Mouse (Mus musculus): Measurements from ENCODE around the gene Sdc3. TPM values are rescaled to one million over a fixed set of nuclear protein-coding genes. Genes with fewer than 3 reads are reported as not detected.
A peak's percentile ranks its signal among the peaks of the same experiment; 100 is the strongest.

Sdc3 gene
- polyA plus RNA-seq, 1 experiment from 2014 or later, result 130 TPM

- no peak for ATAC-seq (ENCODE audit: low FRiP score)
- Histone ChIP-seq H3K4me3 (replicated peaks) (peak overlapping the region; percentile 29), H3K9ac (replicated peaks) (peak overlapping the region; percentile 11; the same call in 1 of the 2 replicates), H3K9me3 (replicated peaks) (no peaks in the 10 kb centered on the region), H3K4me1 (peaks cover 74% of the 10 kb centered on the region), H3K27ac (replicated peaks) (no peak overlapping the region), H3K4me2 (peak overlapping the region; percentile 92), H3K27me3 (replicated peaks) (no peaks in the 10 kb centered on the region), H3K36me3 (no peaks in the 10 kb centered on the region)
- 44% methylated on average over 4 of the region's 4 CpGs for WGBS
These were observed 2.4 kb downstream of the Sdc3 start for GRCm38 (mm10) chr4:130794771-130795170.

- Histone ChIP-seq H3K36me3 (no peaks in the 10 kb centered on the region), H3K9ac (replicated peaks) (no peak overlapping the region), H3K4me1 (peaks cover 84% of the 10 kb centered on the region), H3K9me3 (replicated peaks) (no peaks in the 10 kb centered on the region), H3K4me2 (0 out of 2 replicates have a peak overlapping the region, but pooled peaks have one; percentile 92), H3K27ac (replicated peaks) (no peak overlapping the region), H3K4me3 (replicated peaks) (no peak overlapping the region), H3K27me3 (replicated peaks) (no peaks in the 10 kb centered on the region)
- ATAC-seq (ENCODE audit: low FRiP score), result no peak
- WGBS, result 81% methylated on average over 6 of the region's 6 CpGs
These were observed 3.6 kb downstream of the Sdc3 start for GRCm38 (mm10) chr4:130795970-130796369.

- Histone ChIP-seq H3K4me1 (peaks cover 90% of the 10 kb centered on the region), H3K27ac (replicated peaks) (peak overlapping the region; percentile 10; the same call in 1 of the 2 replicates)
- 38% methylated on average over 15 of the region's 15 CpGs for WGBS
These were observed 5.1 kb downstream of the Sdc3 start for GRCm38 (mm10) chr4:130797201-130798051.

GRCm38 (mm10) chr4:130798416-130798815, 6.1 kb downstream of the Sdc3 start:
- H3K4me2 ChIP-seq, result no peak overlapping the region
- no peak for ATAC-seq (ENCODE audit: low FRiP score)
- no peaks in the 10 kb centered on the region for H3K27me3 ChIP-seq (replicated peaks)
- peak overlapping the region; percentile 46; the same call in 1 of the 2 replicates for H3K27ac ChIP-seq (replicated peaks)
- no peak overlapping the region for H3K9ac ChIP-seq (replicated peaks)
- no peaks in the 10 kb centered on the region for H3K9me3 ChIP-seq (replicated peaks)
- peaks cover 94% of the 10 kb centered on the region for H3K4me1 ChIP-seq
- 56% methylated on average over 1 of the region's 1 CpGs for WGBS
- peaks cover 2% of the 10 kb centered on the region; the same call in 1 of the 2 replicates for H3K36me3 ChIP-seq
- H3K4me3 ChIP-seq (replicated peaks), result no peak overlapping the region

More at GRCm38 (mm10) chr4:130797201-130798051, 5.1 kb downstream of the Sdc3 start:
- H3K4me2 ChIP-seq, result peak overlapping the region; percentile 5; the same call in 1 of the 2 replicates
- H3K9ac ChIP-seq (replicated peaks), result no peak overlapping the region
- H3K9me3 ChIP-seq (replicated peaks), result no peaks in the 10 kb centered on the region
- no peak overlapping the region for H3K4me3 ChIP-seq (replicated peaks)
- H3K36me3 ChIP-seq, result no peaks in the 10 kb centered on the region
- no peaks in the 10 kb centered on the region for H3K27me3 ChIP-seq (replicated peaks)
- no peak for ATAC-seq (ENCODE audit: low FRiP score)

- Histone ChIP-seq H3K9me3 (replicated peaks) (no peaks in the 10 kb centered on the region), H3K4me2 (0 out of 2 replicates have a peak overlapping the region, but pooled peaks have one; percentile 3), H3K27me3 (replicated peaks) (no peaks in the 10 kb centered on the region), H3K4me3 (replicated peaks) (no peak overlapping the region), H3K36me3 (peaks cover 3% of the 10 kb centered on the region; the same call in 1 of the 2 replicates), H3K4me1 (peaks cover 97% of the 10 kb centered on the region), H3K9ac (replicated peaks) (no peak overlapping the region), H3K27ac (replicated peaks) (0 out of 2 replicates have a peak overlapping the region, but pooled peaks have one; percentile 46)
- 35% methylated on average over 4 of the region's 4 CpGs for WGBS
- no peak for ATAC-seq (ENCODE audit: low FRiP score)
These were observed 6.8 kb downstream of the Sdc3 start for GRCm38 (mm10) chr4:130799118-130799517.

- H3K4me1 ChIP-seq, result peaks cover 97% of the 10 kb centered on the region
- H3K27ac ChIP-seq (replicated peaks), result 0 out of 2 replicates have a peak overlapping the region, but pooled peaks have one; percentile 45
- 84% methylated on average over 5 of the region's 5 CpGs for WGBS
- no peak for ATAC-seq (ENCODE audit: low FRiP score)
- no peak overlapping the region for H3K4me2 ChIP-seq
- H3K9ac ChIP-seq (replicated peaks), result no peak overlapping the region
- H3K36me3 ChIP-seq, result peaks cover 3% of the 10 kb centered on the region; the same call in 1 of the 2 replicates
- H3K27me3 ChIP-seq (replicated peaks), result no peaks in the 10 kb centered on the region
- no peak overlapping the region for H3K4me3 ChIP-seq (replicated peaks)
- no peaks in the 10 kb centered on the region for H3K9me3 ChIP-seq (replicated peaks)
These were observed 7.2 kb downstream of the Sdc3 start for GRCm38 (mm10) chr4:130799582-130799981.

GRCm38 (mm10) chr4:130800147-130800546, 7.8 kb downstream of the Sdc3 start:
- Histone ChIP-seq H3K27ac (replicated peaks) (no peak overlapping the region), H3K4me3 (replicated peaks) (no peak overlapping the region), H3K36me3 (peaks cover 3% of the 10 kb centered on the region; the same call in 1 of the 2 replicates), H3K9me3 (replicated peaks) (no peaks in the 10 kb centered on the region), H3K4me2 (no peak overlapping the region), H3K27me3 (replicated peaks) (no peaks in the 10 kb centered on the region), H3K9ac (replicated peaks) (no peak overlapping the region), H3K4me1 (peaks cover 97% of the 10 kb centered on the region)
- no peak for ATAC-seq (ENCODE audit: low FRiP score)
- WGBS, result 88% methylated on average over 6 of the region's 6 CpGs

- no peak for ATAC-seq (ENCODE audit: low FRiP score)
- peaks cover 97% of the 10 kb centered on the region for H3K4me1 ChIP-seq
- no peak overlapping the region for H3K4me3 ChIP-seq (replicated peaks)
- H3K27me3 ChIP-seq (replicated peaks), result no peaks in the 10 kb centered on the region
- peaks cover 3% of the 10 kb centered on the region; the same call in 1 of the 2 replicates for H3K36me3 ChIP-seq
- H3K9ac ChIP-seq (replicated peaks), result no peak overlapping the region
- no peak overlapping the region for H3K27ac ChIP-seq (replicated peaks)
- H3K9me3 ChIP-seq (replicated peaks), result no peaks in the 10 kb centered on the region
- 92% methylated on average over 5 of the region's 5 CpGs for WGBS
- no peak overlapping the region for H3K4me2 ChIP-seq
These were observed 8.9 kb downstream of the Sdc3 start for GRCm38 (mm10) chr4:130801198-130801597.

- Histone ChIP-seq H3K9me3 (replicated peaks) (no peaks in the 10 kb centered on the region), H3K36me3 (peaks cover 3% of the 10 kb centered on the region; the same call in 1 of the 2 replicates), H3K4me2 (peak overlapping the region; percentile 19), H3K9ac (replicated peaks) (no peak overlapping the region), H3K4me1 (peaks cover 93% of the 10 kb centered on the region), H3K27ac (replicated peaks) (0 out of 2 replicates have a peak overlapping the region, but pooled peaks have one; percentile 37), H3K27me3 (replicated peaks) (no peaks in the 10 kb centered on the region), H3K4me3 (replicated peaks) (no peak overlapping the region)
- 54% methylated on average over 10 of the region's 10 CpGs for WGBS
- ATAC-seq (ENCODE audit: low FRiP score), result no peak
These were observed 9.4 kb downstream of the Sdc3 start for GRCm38 (mm10) chr4:130801624-130802329.

- peak overlapping the region; percentile 82 for H3K27ac ChIP-seq (replicated peaks)
- peaks cover 80% of the 10 kb centered on the region for H3K4me1 ChIP-seq
These were observed 11.3 kb downstream of the Sdc3 start for GRCm38 (mm10) chr4:130803591-130803990.

GRCm38 (mm10) chr4:130804292-130804691, 12.0 kb downstream of the Sdc3 start:
- Histone ChIP-seq H3K9me3 (replicated peaks) (no peaks in the 10 kb centered on the region), H3K4me3 (replicated peaks) (no peak overlapping the region), H3K27ac (replicated peaks) (peak overlapping the region; percentile 82), H3K27me3 (replicated peaks) (no peaks in the 10 kb centered on the region), H3K4me2 (no peak overlapping the region), H3K4me1 (peaks cover 79% of the 10 kb centered on the region), H3K9ac (replicated peaks) (no peak overlapping the region), H3K36me3 (peaks cover 3% of the 10 kb centered on the region; the same call in 1 of the 2 replicates)
- no peak for ATAC-seq (ENCODE audit: low FRiP score)
- WGBS, result 47% methylated on average over 2 of the region's 2 CpGs

More at GRCm38 (mm10) chr4:130803591-130803990, 11.3 kb downstream of the Sdc3 start:
- no peak overlapping the region for H3K4me2 ChIP-seq
- H3K27me3 ChIP-seq (replicated peaks), result no peaks in the 10 kb centered on the region
- H3K4me3 ChIP-seq (replicated peaks), result no peak overlapping the region
- no peak for ATAC-seq (ENCODE audit: low FRiP score)
- H3K9me3 ChIP-seq (replicated peaks), result no peaks in the 10 kb centered on the region
- no peak overlapping the region for H3K9ac ChIP-seq (replicated peaks)
- H3K36me3 ChIP-seq, result peaks cover 3% of the 10 kb centered on the region; the same call in 1 of the 2 replicates
- 79% methylated on average over 2 of the region's 2 CpGs for WGBS
